Mouse (Mus musculus): ENCODE measurements around the gene Acp1.
A peak's percentile ranks its signal among the peaks of the same experiment; 100 is the strongest.

The Acp1 gene

DNA sequence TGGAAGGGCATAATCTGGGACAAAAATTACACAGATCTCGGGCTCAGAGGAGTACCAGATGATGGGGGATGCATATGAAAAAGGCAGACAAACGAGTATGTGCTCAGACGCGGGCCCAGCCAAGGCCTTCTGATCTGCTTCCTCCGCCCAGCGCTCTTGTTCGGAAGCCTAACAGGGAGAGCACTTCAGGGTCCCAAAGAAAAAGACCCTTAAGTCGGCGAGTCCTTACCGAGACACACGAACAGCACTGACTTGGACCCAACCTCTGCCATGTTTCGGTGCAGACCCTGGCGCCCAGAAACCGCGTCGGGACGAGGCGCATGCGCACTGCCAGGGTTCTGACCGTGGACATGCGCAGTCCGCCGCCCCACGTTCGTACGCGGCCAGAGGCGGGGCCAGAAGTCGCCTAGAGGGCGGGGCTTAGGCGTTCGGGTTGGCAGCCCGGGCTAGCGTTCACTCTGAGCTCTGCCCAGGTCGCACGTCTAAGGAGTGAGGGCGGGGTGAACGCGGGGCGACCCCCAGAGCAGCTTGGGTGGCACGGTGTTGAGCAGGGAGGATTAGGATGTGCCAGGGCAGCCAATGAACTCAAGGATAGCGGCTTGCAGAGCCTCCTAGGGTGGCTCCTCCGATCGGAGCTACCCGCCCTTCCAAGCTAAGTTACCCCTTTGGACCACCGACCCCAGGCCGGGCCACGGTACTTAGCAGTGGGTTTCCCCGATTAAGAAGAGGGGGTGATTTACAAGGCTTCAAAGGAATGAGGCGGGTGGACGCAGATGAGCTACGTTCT is at the start of gene Acp1, which contains the start of gene Sh3yl1:
Gene Acp1, minus strand, starts transcription at position 329 of the 787 bp plus-strand sequence.
Gene Sh3yl1, plus strand, starts transcription at position 408 of the 787 bp plus-strand sequence.
- peak; percentile 94 for DNase-seq (ENCODE audit: low spot score)

GRCm38 (mm10) chr12:30944197-30944596 is 32.8 kb upstream of the Acp1 start:
- no peak for DNase-seq (ENCODE audit: low spot score)

- DNase-seq (ENCODE audit: low spot score): no peak
These were observed 31.9 kb upstream of the Acp1 start for GRCm38 (mm10) chr12:30943057-30943986.

GRCm38 (mm10) chr12:30936899-30937298 is 25.5 kb upstream of the Acp1 start:
- no peak for DNase-seq (ENCODE audit: low spot score)

- no peak for DNase-seq (ENCODE audit: low spot score)
These were observed 21.9 kb upstream of the Acp1 start for GRCm38 (mm10) chr12:30933299-30933698.

DNA sequence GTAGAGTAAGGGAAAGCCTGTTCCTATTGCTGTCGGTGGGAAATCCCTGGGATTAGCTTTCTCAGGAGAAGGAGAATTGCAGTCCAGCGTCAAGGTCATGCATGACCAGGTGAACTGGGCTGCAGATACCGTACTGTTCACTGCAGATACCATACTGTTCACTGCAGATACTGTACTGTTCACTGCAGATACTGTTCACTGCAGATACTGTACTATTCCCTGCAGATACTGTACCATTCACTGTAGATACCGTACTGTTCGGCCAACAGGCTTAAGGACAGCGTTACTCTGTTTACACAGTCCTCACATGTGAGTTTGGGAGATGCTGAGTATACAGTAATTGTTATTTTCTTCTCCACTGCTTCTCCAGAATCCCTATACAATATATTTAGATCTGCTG is 16.8 kb upstream of the Acp1 start:
- no peak for DNase-seq (ENCODE audit: low spot score)

DNA sequence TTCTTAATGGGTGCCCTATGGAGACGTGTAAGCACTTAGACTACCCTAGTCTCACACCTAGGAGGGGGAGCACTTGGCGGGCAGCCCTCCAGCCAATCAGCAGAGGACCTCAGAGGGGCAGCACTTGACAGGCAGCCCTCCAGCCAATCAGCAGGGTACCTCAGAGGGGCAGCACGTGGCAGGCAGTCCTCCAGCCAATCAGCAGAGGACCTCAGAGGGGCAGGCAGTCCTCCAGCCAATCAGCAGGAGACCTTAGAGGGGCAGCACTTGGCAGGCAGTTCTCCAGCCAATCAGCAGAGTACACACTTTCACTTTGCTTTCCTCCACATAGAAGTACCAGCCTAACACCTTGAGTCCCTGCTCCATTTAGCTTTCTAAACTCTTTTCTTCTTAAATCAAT is 11.0 kb upstream of the Acp1 start:
- no peak for DNase-seq (ENCODE audit: low spot score)

GRCm38 (mm10) chr12:30912840-30913239 is 1.5 kb upstream of the Acp1 start:
- no peak for DNase-seq (ENCODE audit: low spot score)

DNA sequence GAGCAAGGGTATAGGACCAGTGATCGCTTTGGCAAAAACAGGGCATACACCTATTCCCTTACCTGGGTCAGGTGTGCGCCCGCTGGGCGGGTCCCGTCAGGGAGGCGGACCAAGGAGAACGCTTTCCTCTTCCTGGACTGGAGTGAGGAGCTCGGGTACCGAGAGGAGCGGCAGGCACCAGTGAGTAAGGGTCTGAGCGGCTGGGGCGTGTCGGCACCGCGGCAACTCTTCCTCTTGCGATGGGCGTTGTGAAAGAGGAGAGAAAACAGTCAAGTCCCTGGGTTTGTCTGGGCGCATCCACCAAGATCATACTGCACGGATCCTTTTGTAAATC is 626 bp upstream of the Acp1 start:
- DNase-seq (ENCODE audit: low spot score): peak; percentile 39

DNA sequence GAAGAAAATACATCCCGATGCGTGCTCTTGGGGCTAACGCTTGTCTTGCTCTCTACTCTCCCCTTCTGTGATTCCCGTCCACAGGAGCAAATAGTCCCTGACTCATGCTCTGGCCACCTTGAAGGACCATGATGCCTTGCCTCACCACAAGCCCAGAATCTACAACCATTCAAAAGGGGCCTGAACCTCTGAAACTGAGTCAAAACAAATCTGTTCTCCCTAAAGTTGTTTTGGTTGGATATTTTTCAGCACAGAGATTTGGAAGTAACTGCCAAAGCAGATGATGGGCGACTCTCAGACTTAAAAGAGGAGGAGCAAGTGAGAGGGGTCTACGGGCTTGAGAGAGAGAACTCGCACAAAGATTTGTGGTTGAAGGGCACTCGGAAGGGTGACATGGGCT is 529 bp downstream of the Acp1 start:
- no peak for DNase-seq (ENCODE audit: low spot score)

DNA sequence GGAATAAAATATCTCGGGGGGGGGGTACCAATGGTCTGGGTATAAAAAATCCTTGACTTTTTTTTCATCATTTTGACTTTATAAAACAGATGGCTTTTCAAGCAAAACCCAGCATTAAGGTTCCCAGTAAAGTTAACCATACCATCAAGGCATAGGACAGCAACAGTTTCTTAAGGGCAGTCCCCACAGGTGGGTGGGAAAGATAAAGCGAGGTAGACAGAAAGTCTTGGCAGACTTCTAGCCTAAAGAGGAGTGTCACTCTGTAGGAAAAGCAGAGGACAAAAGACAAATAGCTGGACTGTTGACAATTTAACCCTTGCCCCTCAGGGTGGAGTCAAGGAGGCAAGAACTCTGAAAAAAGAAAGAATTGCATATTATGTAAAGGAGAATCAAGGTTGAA is 1.5 kb downstream of the Acp1 start:
- no peak for DNase-seq (ENCODE audit: low spot score)

GRCm38 (mm10) chr12:30908658-30909057 is 2.7 kb downstream of the Acp1 start:
- no peak for DNase-seq (ENCODE audit: low spot score)

- no peak for DNase-seq (ENCODE audit: low spot score)
These were observed 14.3 kb downstream of the Acp1 start for GRCm38 (mm10) chr12:30897039-30897438.

DNA sequence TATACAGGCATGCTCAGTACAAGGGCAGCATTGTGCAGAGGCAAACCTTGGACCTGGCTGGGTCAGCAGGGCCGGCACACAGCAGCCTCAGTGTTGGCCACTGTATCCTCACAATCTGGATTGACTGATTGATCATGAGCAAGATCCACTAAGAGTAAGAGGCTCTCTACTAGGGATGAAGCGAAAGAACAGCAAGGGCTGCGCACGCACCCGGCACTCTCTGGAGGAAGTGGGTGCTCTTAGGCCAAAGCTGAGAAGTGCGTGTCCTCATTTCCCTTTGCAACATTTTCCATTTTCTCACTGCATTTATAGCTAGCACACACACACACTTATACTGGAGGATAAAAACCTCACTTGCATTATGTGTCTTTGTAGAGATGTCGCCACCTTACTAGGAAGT is 20.0 kb downstream of the Acp1 start:
- no peak for DNase-seq (ENCODE audit: low spot score)

DNA sequence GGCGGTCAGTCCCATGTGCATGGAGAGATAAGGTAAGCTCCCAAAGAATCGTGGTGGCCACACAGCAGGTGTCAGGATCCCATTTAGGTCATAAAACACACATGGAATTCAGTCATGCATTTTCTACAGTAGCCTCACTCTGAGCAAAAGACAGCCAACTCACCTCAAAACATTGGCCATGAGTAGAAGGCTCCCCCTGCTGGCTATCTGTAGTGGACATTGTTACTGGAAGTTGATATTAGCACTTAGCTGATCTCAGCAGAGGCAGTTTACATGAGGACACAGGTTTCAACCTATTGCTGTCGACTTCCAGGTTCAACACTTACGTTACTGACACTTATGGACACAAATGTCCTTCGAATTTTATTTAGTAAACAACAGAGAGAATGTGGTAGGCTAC is 21.3 kb downstream of the Acp1 start:
- DNase-seq (ENCODE audit: low spot score): peak; percentile 82

DNA sequence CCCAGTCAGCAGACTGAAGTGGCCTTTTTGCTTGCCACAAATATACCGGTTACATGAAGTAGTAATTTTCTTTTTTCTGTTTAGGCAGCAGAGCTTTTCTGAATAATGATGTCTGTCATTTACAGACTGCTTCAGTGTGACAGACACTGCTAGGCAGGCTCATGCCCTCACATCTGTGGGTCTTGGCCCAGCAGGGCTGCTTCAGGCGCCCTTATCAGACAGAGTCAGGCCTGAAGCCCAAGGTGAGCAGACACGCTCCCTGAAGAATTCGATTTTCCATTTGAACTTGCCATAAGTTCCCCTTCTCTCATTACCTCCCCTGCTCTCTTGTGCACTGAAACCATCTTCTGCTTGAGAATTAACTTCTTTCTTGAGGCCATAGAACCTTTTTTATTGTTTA is 23.4 kb downstream of the Acp1 start:
- no peak for DNase-seq (ENCODE audit: low spot score)

DNA sequence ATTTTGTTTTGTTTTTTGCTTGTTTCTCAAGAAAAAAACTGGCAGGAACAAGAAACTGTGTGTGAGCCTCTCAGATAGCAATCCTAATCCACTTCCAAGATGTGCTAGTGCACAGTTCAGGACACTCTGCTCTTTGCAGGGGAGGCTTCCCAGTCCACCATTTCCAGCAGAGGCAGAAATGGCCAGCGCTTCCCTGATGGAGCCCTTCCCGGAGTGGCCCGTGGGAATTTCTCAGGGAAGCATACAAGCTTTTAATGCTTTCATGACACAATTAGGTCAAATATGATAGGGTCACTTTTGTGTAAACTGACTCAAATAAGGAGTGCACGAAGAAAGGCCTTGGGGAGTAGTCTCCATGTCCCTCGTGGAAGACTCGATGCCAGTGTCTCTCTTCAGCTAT is 25.5 kb downstream of the Acp1 start:
- no peak for DNase-seq (ENCODE audit: low spot score)

DNA sequence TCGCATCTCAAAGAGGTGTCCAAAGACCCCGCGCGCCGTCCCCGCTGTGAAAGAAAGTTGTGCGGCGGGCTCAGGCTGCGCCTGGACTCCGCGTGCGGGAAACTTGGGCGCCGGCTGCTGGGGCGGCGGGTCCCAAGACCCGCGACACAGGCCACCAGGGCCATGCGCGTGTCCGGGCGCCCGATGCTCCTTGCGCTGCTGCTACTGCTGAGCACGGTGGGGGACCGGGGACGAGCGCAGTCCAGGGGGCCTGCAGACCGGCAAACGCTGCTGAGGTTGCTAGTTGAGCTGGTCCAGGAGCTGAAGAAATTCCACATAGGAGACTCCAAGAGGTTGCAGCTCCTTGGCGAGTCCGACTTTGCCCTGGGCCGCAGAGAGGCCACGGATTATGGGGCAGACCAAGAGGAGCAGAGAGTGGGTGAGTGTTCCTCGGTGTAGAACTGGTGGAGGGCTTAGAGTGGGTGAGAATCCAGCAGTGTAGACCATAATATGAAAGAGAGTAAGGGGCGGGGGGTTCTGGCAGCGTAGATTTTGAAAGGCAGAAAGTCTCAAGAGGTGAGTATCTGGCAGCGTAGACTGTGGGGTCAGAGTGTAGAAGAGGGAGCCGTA is 26.7 kb downstream of the Acp1 start:
- no peak for DNase-seq (ENCODE audit: low spot score)

DNA sequence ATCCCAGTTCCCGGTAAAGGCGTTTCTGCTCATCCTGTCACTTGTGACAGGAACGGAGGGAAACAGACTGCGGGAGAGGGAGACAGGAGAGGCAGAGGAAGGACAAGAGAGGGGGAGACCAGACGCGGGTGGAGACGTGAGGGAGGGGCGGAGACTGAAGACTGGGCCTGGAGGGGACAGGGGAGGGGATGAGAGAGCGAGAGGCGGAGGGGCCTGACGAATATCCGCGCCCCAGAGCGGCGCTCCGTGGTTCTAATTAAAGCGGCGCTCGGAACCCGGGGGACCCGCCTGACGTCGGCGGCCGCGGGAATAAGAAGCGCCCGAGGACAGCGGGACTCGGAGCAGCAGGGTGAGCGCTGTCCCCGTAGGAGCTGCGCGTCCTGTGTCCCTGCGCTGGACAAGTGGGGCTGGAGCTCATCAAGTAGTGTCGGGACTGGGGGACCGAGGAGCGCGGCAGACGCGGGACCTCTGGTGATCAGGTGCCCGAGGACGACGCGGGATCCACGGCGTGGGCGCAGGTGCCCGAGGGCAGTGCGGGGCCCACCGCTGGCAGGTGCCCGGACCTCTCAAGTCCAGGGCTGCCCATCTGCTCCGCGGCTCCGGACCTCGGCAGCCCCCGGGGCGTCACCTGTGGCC is 27.3 kb downstream of the Acp1 start, which contains the start of gene Alkal2:
Gene Alkal2, plus strand, starts transcription at position 337 of the 636 bp plus-strand sequence.
- no peak for DNase-seq (ENCODE audit: low spot score)

- no peak for DNase-seq (ENCODE audit: low spot score)
These were observed 27.8 kb downstream of the Acp1 start for GRCm38 (mm10) chr12:30883592-30883985.

- DNase-seq (ENCODE audit: low spot score): peak; percentile 17
These were observed 31.9 kb downstream of the Acp1 start for GRCm38 (mm10) chr12:30879447-30879846.

DNA sequence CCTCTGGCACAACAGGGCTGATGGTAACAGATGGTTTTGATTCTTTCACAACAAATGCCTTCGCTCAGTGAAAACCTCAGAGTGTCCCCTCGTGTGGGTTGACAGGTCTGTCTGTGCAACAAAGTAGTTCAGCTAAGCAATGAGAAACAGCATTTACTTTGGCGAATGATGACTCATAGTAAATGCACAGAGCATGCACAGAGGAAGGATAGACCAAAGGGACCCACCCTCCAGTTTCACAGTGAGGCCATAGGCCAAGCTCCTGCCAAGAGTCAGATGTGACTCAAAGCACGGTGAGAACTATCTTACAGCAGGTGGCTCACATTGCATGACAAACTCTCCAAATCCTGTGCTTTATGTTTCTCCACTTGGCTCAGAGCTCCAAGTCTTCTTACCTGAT is 45.6 kb downstream of the Acp1 start:
- DNase-seq (ENCODE audit: low spot score): no peak

Measured in layer of hippocampus, adult 11-12 months (tissue).